Mouse (Mus musculus) thymus, postnatal 25 days (tissue): ENCODE results near the gene Samd14.
"Not testable (repeated sequence)": the region's sequence is repeated elsewhere in the genome, so short reads cannot be mapped to it uniquely, and the experiment has no call there.

ENCODE experiments used
- DNase-seq: peaks from one replicate; pipeline ENCODE4 v3.0.0; 2022

The Samd14 gene

DNA sequence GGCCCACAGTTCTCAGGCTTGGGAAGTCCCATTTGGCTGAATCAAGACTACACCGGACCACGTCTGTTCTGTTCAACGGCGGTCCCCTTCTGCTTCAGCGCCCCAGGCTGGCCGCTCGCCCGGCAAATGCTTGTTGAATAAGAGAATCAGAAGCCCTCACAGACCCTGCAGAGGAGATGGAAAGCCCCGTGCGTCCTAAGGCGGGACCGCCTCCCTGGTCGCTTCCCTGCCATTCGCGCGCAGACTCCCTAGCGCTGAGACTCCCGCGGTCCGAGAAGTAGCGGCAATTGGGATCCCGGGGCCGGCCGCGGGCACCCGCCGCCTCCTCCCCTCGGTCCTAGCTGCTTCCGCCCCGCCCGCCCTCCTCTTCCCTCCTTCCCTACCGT, at the start of gene Samd14:
TSS of gene Samd14 (plus strand) at position 251 of the 386 bp plus-strand sequence.
- no peak for DNase-seq

- no peak for DNase-seq
Observed at GRCm38 (mm10) chr11:94962534-94963101, 47.1 kb upstream of the Samd14 start.

DNA sequence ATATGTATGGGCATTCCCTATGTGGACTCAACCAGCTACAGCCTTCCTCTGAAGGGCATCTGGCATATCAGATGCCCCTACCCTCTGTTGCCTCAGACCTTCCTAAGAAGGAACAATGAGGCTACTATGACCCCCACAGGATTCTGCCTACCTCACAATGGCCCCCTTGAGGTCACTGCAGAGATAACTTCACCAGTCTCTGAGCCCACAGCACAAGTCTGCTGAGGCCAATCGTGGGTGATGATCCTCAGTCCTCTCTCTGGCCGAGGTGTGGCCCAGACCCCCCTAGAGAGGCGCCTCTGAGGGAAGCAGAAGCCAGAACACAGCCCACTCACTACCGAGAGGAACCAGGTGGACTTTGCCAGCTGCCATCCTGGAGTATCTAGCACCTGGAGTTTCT, 42.3 kb upstream of the Samd14 start, which contains the start of gene Hils1:
TSS of gene Hils1 (plus strand) at position 175 of the 400 bp plus-strand sequence.
- no peak for DNase-seq

- no peak for DNase-seq
Observed at GRCm38 (mm10) chr11:94968187-94968586, 41.5 kb upstream of the Samd14 start.

DNA sequence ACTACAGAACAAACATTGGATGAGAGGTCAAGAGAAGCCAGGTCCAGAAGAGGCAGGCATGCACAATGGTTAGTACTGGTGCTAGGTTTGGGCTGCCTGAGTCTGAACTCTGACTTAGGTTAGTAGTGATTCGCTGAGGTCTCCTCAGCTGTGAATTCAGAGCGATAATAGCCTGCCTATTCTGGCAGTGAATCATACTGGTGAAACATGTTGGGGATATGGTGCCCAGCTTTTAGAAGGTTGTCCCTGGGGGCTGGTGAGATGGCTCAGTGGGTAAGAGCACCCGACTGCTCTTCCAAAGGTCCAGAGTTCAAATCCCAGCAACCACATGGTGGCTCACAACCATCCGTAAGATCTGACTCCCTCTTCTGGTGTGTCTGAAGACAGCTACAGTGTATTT, 40.0 kb upstream of the Samd14 start:
- not testable (repeated sequence) for DNase-seq

GRCm38 (mm10) chr11:94970210-94970943, 39.3 kb upstream of the Samd14 start:
- peak; percentile 56 for DNase-seq

DNA sequence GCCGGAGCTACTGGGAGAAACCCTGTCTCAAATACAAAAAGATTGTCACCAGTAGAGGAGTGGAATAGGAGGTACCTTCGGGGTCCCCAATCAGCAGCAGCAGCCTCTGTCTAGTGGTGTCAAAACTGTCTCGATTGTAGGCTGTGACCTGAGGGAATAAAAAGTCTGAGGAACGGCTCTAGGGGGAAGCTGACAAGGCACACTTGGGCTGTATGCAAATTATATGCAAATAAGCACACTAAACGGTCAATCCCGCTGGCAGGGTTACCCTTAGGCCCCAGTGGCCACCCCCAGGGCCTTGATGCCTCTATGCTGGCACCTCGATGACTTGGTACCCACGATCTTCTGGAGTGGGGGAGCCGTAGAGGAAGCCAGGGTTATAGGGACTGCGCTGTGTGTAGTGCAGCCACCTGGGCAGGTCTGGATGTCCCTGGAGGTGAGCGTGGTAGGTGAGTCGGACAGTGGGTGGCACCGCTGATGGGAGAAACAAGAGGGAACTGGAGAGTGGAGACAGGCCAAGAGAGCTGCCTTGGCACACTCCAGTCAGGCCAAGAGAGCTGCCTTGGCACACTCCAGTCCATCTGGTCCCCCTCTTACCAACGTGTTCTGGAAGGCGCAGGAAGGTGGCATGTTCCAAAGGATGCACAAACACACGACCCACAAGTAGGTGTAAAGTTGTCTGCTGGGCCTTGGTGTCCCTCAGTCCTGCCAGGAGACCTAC, 37.6 kb upstream of the Samd14 start:
- no peak for DNase-seq

DNA sequence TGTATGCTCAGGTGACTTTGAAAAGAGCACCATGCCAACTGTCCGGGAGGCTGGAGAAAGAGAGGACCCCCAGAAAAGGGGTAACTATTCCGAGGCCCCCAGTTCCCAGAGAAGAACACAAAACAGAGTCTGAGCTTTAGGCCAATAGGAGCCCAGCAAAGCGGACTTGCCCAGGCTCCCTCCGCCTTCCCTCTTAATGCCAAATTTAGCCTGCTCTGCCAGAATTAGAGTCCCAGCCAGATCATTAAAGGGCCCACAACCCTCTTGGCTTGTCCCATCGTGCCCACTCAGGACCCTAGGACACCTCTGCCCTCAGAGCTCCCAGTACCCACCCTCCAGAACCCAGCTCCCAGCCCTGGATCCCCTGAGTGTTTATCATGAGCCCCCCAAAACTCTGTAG, 36.8 kb upstream of the Samd14 start:
- no peak for DNase-seq

- DNase-seq: no peak
Observed at GRCm38 (mm10) chr11:94973313-94973712, 36.4 kb upstream of the Samd14 start.

- no peak for DNase-seq
Observed at GRCm38 (mm10) chr11:94974951-94975350, 34.7 kb upstream of the Samd14 start.

DNA sequence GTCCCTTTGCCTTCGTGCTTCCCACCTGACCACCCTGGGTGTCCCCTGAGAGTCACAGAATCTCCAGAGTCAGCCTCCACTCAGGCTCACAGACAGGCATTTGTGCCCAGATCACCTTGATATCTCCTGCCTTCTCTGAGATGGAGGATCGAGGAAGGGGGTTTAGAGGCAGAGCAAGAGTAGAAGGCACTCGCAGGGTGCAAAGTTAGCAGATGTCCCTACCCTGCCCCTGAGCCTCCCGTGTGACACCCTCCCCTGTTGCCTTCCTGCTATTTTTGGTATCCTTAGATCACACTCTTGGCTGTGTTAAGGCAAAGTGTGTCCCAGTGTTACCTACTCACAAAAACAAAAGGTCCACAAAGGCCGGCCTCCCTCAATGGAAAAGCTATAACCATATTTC, 33.5 kb upstream of the Samd14 start, which contains the start of gene Sgca:
TSS of gene Sgca (minus strand) at position 129 of the 400 bp plus-strand sequence.
- no peak for DNase-seq

DNA sequence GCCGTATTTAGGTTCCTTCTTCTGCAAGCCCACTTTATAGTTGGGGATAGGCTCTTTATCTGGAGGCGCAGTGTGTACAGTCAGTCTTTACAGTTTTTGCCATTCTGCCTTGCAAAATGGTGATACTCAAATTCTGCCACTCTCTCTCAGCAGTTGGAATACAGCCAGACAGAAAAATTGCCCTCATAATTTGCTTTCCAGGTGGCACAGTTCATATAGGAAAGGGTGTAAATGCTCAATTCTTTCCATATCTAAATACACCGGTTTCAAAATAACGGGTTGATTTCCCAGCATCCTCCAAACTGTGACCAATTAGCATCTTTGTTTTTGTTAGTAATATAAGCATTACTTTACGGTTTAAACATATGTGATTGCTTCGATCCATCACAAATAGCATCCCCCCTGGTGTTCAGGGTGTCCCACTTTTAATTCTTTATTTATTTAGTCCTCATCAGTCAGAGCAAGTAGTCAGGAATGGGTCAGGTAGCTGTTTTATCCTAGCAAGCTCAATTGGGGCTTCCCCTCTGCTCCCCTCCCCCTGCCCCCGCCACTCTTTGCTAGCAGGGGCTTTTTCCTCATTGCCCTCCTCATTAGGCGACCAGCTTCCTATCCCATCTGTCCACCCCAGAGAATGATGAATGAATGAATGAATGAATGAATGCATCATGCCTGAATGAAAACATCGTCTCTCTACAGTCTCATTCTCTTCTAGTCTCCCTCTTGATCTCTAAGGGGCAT, 31.3 kb upstream of the Samd14 start:
- no peak for DNase-seq

GRCm38 (mm10) chr11:94978947-94979346, 30.7 kb upstream of the Samd14 start:
- DNase-seq: peak; percentile 97

DNA sequence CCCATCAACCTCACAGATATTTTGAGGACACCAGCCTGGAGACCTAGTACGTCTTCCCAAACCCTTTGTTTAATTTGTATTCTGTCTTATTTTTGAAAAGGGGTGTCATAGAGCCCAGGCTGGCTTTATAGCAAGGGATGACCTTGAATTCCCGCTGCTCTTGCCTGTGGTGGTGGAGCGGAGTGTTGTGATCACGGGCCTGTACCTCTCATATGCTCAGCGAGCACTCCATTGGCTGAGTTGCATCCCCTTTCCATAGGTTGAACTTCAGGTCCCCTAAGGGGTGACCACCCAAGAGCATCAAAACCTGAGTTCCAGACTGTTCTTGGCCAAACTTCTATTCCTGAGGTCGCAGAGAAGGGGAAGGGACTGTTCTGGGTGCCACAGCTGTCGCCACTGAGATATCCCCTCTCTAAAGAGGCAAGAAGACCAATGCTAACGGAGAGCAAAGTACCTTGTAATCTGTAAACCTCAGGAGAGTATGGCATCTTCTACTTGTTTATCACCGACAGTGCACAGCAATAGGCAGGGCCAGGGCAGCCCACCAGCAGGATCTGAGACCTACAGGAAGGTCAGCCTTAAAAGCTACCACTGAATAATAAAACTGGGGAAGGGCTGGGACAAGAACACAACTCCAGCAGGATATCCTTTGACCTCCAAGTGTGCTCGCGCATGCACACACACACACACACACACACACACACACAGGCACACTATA, 30.1 kb upstream of the Samd14 start:
- no peak for DNase-seq

DNA sequence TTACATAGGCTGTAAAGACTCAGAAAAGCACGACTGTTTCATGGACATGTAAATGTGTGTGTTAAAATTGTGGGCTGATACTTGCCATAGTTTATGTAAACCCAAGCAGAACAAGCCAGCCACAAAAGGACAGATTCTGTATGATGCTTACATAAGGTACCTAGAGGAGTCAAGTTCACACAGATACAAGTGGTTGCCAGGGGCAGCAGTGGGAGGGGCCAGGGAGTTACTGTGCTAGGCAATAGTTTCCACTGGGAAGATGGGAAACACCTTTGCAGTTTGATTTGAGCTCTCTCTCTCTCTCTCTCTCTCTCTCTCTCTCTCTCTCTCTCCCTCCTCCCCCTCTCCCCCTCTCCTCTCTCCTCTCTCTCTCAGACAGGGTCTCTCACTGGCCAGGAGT, 24.5 kb upstream of the Samd14 start:
- DNase-seq: no peak

- no peak for DNase-seq
Observed at GRCm38 (mm10) chr11:94985822-94986221, 23.9 kb upstream of the Samd14 start.

- DNase-seq: no peak
Observed at GRCm38 (mm10) chr11:94986435-94986834, 23.2 kb upstream of the Samd14 start.

DNA sequence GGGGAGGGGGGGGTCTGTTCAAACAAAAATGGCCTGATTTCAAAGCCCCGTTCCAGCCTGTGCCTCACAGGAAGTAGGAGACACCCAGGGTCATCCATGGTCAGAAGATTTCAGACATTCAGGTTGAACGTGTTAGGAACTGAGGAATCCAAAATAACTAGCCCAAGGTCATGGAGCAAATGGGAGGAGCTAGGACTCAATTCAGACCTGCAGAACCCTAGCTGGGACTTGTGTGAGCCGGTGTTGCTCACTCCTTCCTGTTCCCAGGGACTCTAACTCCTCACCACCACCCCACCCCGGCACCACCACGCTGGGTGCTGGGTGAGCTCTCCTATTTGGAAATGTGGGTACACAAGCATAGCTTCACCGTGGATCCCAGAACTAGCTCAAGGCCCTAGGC, 22.3 kb upstream of the Samd14 start:
- no peak for DNase-seq

DNA sequence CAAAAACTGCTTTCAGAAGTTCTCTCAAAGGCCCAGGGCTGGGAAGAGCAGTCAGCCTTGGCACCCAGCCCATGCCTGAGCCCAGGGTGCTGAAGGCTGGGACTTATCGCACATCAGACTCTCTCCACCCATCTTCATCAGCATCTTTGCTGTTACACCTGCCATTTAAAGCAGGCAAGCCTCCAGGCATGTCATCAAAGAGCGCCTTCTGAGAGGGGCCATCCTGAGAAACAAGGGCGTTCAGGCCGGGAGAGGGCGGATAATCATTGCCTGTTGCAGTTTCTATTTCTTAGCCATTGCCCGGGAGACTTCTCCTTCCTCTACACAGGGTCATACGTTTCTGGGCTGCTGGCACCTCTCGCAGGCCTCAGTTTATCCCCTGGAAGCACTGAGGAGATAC, 21.8 kb upstream of the Samd14 start:
- no peak for DNase-seq

- peak; percentile 47 for DNase-seq
Observed at GRCm38 (mm10) chr11:94988780-94989561, 20.7 kb upstream of the Samd14 start.

DNA sequence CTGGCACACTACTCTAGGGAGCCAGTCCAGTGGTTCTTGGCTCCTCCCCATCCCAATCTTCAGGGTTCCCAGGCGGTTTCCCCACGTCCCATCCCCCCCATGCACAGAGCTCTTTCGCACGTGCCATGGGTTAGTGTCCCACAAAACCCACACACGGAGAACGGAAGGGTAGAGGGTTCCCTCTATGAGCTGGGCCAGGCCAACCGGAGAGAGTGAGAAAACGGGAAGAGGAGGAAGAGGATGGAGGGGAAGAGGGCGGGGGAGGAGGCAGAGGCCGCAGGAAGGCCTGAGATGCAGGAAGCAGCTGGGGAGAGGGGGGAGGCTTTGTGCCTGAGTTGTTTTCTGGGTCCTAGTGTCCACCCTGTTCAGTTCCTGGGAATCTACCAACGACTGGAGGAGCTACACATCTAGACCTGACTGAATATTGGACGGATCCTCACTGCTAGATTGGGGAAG, 20.1 kb upstream of the Samd14 start:
- DNase-seq: peak; percentile 81
